Mouse (Mus musculus): ENCODE measurements around the gene Erbb3.

DNA sequence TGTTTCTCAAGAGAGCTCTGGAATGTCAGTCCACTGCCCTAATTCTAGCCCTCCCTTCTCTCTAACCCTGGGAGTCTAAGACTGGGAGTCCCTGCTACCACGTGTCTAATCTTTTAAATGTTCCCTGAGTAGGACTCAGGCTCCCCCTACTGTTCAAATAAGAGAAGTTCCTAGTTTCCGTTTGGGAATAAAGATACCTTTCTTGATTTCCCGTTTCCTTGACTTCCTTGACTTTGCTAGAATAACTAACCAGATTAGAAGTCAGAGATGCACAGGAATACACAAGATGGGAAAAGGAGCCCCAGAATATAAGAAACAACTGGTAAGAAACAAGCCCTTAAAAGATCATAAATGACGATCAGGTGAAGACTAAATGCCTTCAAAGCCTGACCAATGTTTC is 43.1 kb downstream of the Erbb3 start:
- TF ChIP-seq CTCF (IDR thresholded peaks at IDR 0.05) (peak; percentile 84), EP300 (IDR thresholded peaks at IDR 0.05) (no peak)

Data from lung, postnatal 0 days (tissue).